In genomic region chr2:181520936-181521227, GRCm38 (mm10) we compare ENCODE assay signal across 9 mouse cellular contexts. TPM values are rescaled to one million over a fixed set of nuclear protein-coding genes. Genes with fewer than 3 reads are reported as not detected.
DNase-seq lines count a peak whose midpoint lies in the region; ATAC-seq and TF ChIP-seq lines count a peak whose summit lies in the region.
"Had no signal": no experiment of that assay in that cellular context is flagged by ENCODE, and none has a peak within 500 bp of the region (broad histone marks: within the 10 kb centered on the region; RNA-seq: fewer than 3 reads in every experiment).

No protein-coding gene starts in this region.

- WGBS in heart, embryonic 10.5 days = under 1% methylated on average over 17 of the region's 17 CpGs
- WGBS in forebrain, embryonic 13.5 days = under 1% methylated on average over 17 of the region's 17 CpGs
- WGBS in liver, embryonic 14.5 days (ENCODE audit: insufficient replicate concordance) = under 1% methylated on average over 17 of the region's 17 CpGs

- peak overlapping the region; percentile 98 for H3K4me3 ChIP-seq in heart, embryonic 10.5 days
- peak overlapping the region; percentile 92 for H3K4me3 ChIP-seq in forebrain, embryonic 13.5 days
- peak overlapping the region; percentile 69 to 99 for H3K4me3 ChIP-seq in liver, embryonic 14.5 days (ENCODE audit: insufficient read depth in 1 of 2, low read depth in 2 of 2, low read length in 2 of 2)

- peaks cover 27% of the 10 kb centered on the region for H3K36me3 ChIP-seq in heart, embryonic 10.5 days
- H3K36me3 ChIP-seq in forebrain, embryonic 13.5 days (ENCODE audit: poor library complexity, severe bottlenecking) = peaks cover 26% of the 10 kb centered on the region
- peaks cover 12% of the 10 kb centered on the region for H3K36me3 ChIP-seq in liver, embryonic 14.5 days (replicated peaks; ENCODE audit: control insufficient read depth, insufficient read depth, low read depth)

- no peaks in the 10 kb centered on the region for H3K9me3 ChIP-seq in heart, embryonic 10.5 days
- no peaks in the 10 kb centered on the region for H3K9me3 ChIP-seq in forebrain, embryonic 13.5 days (replicated peaks)
- H3K9me3 ChIP-seq in liver, embryonic 14.5 days (ENCODE audit: control insufficient read depth, low read length) = no peaks in the 10 kb centered on the region

- H3K27me3 ChIP-seq in heart, embryonic 10.5 days (ENCODE audit: insufficient read depth, poor library complexity, severe bottlenecking) = no peaks in the 10 kb centered on the region
- H3K27me3 ChIP-seq in forebrain, embryonic 13.5 days = no peaks in the 10 kb centered on the region
- no peaks in the 10 kb centered on the region for H3K27me3 ChIP-seq in liver, embryonic 14.5 days (ENCODE audit: control insufficient read depth, insufficient read depth, low read length)

- peaks cover 29% of the 10 kb centered on the region for H3K4me1 ChIP-seq in heart, embryonic 10.5 days
- H3K4me1 ChIP-seq in forebrain, embryonic 13.5 days = peaks cover 37% of the 10 kb centered on the region
- H3K4me1 ChIP-seq in liver, embryonic 14.5 days (replicated peaks; ENCODE audit: control insufficient read depth in 2 of 2, insufficient read depth in 2 of 2, low read length in 1 of 2) = peaks cover 23 to 30% of the 10 kb centered on the region in 2 experiments

- ATAC-seq in forebrain, embryonic 13.5 days = no peak
- no peak for ATAC-seq in liver, embryonic 14.5 days (ENCODE audit: insufficient read depth)

- peak overlapping the region; percentile 96 for H3K27ac ChIP-seq in heart, embryonic 10.5 days
- peak overlapping the region; percentile 96 for H3K27ac ChIP-seq in forebrain, embryonic 13.5 days
- H3K27ac ChIP-seq in liver, embryonic 14.5 days = peak overlapping the region; percentile 98

- H3K9ac ChIP-seq in forebrain, embryonic 13.5 days = peak overlapping the region; percentile 96
- H3K9ac ChIP-seq in liver, embryonic 14.5 days (replicated peaks) = peak overlapping the region; percentile 98

- no peak for TF ChIP-seq EP300 in liver, embryonic 14.5 days (IDR thresholded peaks at IDR 0.05; ENCODE audit: low read depth)

- no peak for DNase-seq in heart, embryonic 10.5 days (ENCODE audit: low spot score)
- DNase-seq in heart, adult 11 months = no peak
- DNase-seq in 3T3-L1 (ENCODE audit: low read depth, low spot score) = peak; percentile 22
- DNase-seq in liver, embryonic 14.5 days (ENCODE audit: low read depth in 3 of 3, low spot score in 3 of 3) = no peak
- DNase-seq in adrenal gland, postnatal 14 days = no peak
- DNase-seq in thymus, postnatal 14 days = no peak
- no peak for DNase-seq in urinary bladder, postnatal 10 days (ENCODE audit: low spot score)

- TF ChIP-seq CTCF in liver, embryonic 14.5 days (IDR thresholded peaks at IDR 0.05; ENCODE audit: low read depth) = no peak

- peak overlapping the region; percentile 72 for H3K4me2 ChIP-seq in forebrain, embryonic 13.5 days
- H3K4me2 ChIP-seq in liver, embryonic 14.5 days (ENCODE audit: low read depth) = peak overlapping the region; percentile 95

RNA-seq across cellular contexts. Expression of gene Dnajc5, which starts 0.6 kb away (rescaled TPM):
- polyA plus RNA-seq in heart, embryonic 10.5 days (2016; fragmentation: Nextera tagmentation; extraction: Ambion mirVana) = 87.2 and 97.0 TPM in 2 replicates
- polyA plus RNA-seq in forebrain, embryonic 13.5 days (2015; fragmentation: Nextera tagmentation; extraction: Ambion mirVana) = 140 and 165 TPM in 2 replicates
- polyA plus RNA-seq in liver, embryonic 14.5 days (2012; rRNA removed) = 12.5 and 13.9 TPM in 2 replicates
- polyA plus RNA-seq in liver, embryonic 14.5 days (2014; fragmentation: Nextera tagmentation; extraction: Ambion mirVana) = 20.0 and 23.7 TPM in 2 replicates
- 77.3 and 89.9 TPM in 2 replicates for total RNA-seq in adrenal gland, postnatal 14 days (2021)

RNA-seq across cellular contexts. Expression of gene Tpd52l2, which starts 23.9 kb away (rescaled TPM):
- polyA plus RNA-seq in heart, embryonic 10.5 days (2016; fragmentation: Nextera tagmentation; extraction: Ambion mirVana) = 130 and 162 TPM in 2 replicates
- 133 and 138 TPM in 2 replicates for polyA plus RNA-seq in forebrain, embryonic 13.5 days (2015; fragmentation: Nextera tagmentation; extraction: Ambion mirVana)
- polyA plus RNA-seq in liver, embryonic 14.5 days (2012; rRNA removed) = 19.6 and 36.1 TPM in 2 replicates
- polyA plus RNA-seq in liver, embryonic 14.5 days (2014; fragmentation: Nextera tagmentation; extraction: Ambion mirVana) = 78.3 and 80.5 TPM in 2 replicates
- total RNA-seq in adrenal gland, postnatal 14 days (2021) = 109 and 114 TPM in 2 replicates

RNA-seq across cellular contexts. Expression of gene Abhd16b, which starts 27.9 kb away (rescaled TPM):
- 0.11 TPM in 1 of 2 replicates, not detected in the other for polyA plus RNA-seq in heart, embryonic 10.5 days (2016; fragmentation: Nextera tagmentation; extraction: Ambion mirVana)
- polyA plus RNA-seq in forebrain, embryonic 13.5 days (2015; fragmentation: Nextera tagmentation; extraction: Ambion mirVana) = 0.16 TPM in 1 of 2 replicates, not detected in the other
- polyA plus RNA-seq in liver, embryonic 14.5 days (2012; rRNA removed) = 0.01 TPM in 1 of 2 replicates, not detected in the other
- not detected in 2 replicates for polyA plus RNA-seq in liver, embryonic 14.5 days (2014; fragmentation: Nextera tagmentation; extraction: Ambion mirVana)
- total RNA-seq in adrenal gland, postnatal 14 days (2021) = not detected in 2 replicates
- total RNA-seq: left cerebral cortex, postnatal 4 days had no signal
